Mouse (Mus musculus) liver, embryonic 14.5 days (tissue): ENCODE measurements at regions not wholly inside any gene's neighbourhood (a gene's known extent, or its start where the extent isn't known, plus 50 kb on each side); places are given as distances from the start of the nearest gene placed in this dataset.

ENCODE experiments used
- CTCF ChIP-seq: IDR thresholded peaks from 2 replicates; pipeline ENCODE4 v1.5.1; 2016; ENCODE audit warnings: antibody characterized with exemption, low read depth, control low read depth
- EP300 ChIP-seq: IDR thresholded peaks from 2 replicates; pipeline ENCODE4 v1.6.1; 2016; ENCODE audit warnings: antibody characterized with exemption, low read depth

DNA sequence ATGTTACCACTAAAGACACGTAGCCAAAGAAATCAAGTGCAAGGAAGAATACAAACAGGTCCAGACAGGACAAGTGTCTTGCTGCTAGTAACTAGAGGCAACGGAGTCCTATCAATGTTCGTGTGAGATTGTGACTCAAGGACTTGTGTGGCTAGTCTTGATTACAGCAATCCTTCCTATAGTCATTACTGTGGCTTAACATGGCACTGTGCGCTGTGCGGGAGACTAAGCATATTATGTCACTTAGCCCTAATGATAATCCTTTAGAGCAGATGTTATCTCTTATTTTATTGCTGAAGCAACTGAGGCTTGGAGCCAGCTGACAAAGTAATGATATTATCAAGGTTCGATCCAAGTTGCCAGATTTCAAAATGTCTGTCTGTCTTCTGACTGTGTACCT is 125.7 kb upstream of the Cnot2 start:
- TF ChIP-seq CTCF: no peak
- TF ChIP-seq EP300: no peak
